Mouse (Mus musculus): ENCODE data around the gene Plekhg4.

DNA sequence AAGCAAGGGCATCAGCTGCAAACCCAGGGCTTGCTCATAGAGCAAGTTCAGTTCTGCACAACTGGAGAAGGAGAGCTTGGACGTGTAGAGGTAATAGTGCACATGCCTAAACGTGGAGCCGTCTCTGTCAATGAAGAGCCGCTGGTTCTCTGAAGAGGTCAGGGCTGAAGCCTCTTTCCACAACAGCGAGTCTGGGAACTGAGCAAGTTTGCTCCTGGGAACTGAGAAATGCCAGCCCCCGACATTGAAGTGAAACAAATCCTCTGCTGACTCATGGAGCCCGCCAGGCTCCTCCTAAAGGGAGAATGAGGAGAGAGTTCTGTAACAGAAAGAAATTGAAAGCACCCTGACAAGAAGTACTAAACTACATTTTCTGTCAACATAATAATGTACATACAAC lies 35.3 kb downstream of the Plekhg4 start:
- TF ChIP-seq CTCF (IDR thresholded peaks at IDR 0.05; ENCODE audit: low read depth): no peak
- TF ChIP-seq EP300 (optimal IDR thresholded peaks at IDR 0.05): no peak

Measured in stomach, postnatal 0 days (tissue).